Mouse (Mus musculus) liver, embryonic 14.5 days (tissue): Measurements from ENCODE around the gene Stum. TPM values are rescaled to one million over a fixed set of nuclear protein-coding genes. Genes with fewer than 3 reads are reported as not detected.

Source experiments
- ATAC-seq: fragments of 200-750 bp; cut with Nextera tagmentation; 2 replicates; pipeline ENCODE4 v1.8.0; 2017; ENCODE audit warnings: moderate number of reproducible peaks, mild to moderate bottlenecking, moderate library complexity; ENCODE audit not compliant: insufficient read depth
- DNase-seq, 3 experiments: peaks; one replicate each; pipeline ENCODE4 v3.0.0-alpha.2; 2012 to 2013; ENCODE audit warnings: low read depth in 3 of 3, low spot score in 3 of 3
- H3K27ac ChIP-seq: fragments of 300-500 bp; sonication (generic); 2 replicates; pipeline ENCODE4 v1.5.1; 2014; ENCODE audit warnings: moderate library complexity, mild to moderate bottlenecking, control low read depth, inconsistent platforms
- H3K27me3 ChIP-seq: fragments of 300-500 bp; sonication (generic); 2 replicates; pipeline ENCODE4 v1.6.1; 2014; ENCODE audit warnings: mild to moderate bottlenecking, low read length, moderate library complexity; ENCODE audit not compliant: control insufficient read depth, insufficient read depth
- H3K36me3 ChIP-seq: fragments of 300-500 bp; sonication (generic); replicated peaks from 2 replicates; pipeline ENCODE4 v1.6.1; 2014; ENCODE audit warnings: low read depth; ENCODE audit not compliant: control insufficient read depth, insufficient read depth
- H3K4me1 ChIP-seq, 2 experiments: fragments of 200-500 bp in 1 of 2; fragments of 300-500 bp in 1 of 2; sonication (generic) in 1 of 2; replicated peaks; 2 replicates each; pipeline ENCODE4 v1.6.1; 2012 to 2014; ENCODE audit warnings: antibody characterized with exemption in 1 of 2, inconsistent platforms in 1 of 2, low read length in 1 of 2; ENCODE audit not compliant: control insufficient read depth in 2 of 2, insufficient read depth in 2 of 2
- H3K4me2 ChIP-seq: fragments of 300-500 bp; sonication (generic); 2 replicates; pipeline ENCODE4 v1.6.1; 2014; ENCODE audit warnings: low read depth, mild to moderate bottlenecking, control low read depth, moderate library complexity
- H3K4me3 ChIP-seq, 2 experiments: fragments of 200-500 bp in 1 of 2; fragments of 300-500 bp in 1 of 2; sonication (generic) in 1 of 2; 2 replicates each; pipeline ENCODE4 v1.5.1; 2012 to 2014; ENCODE audit warnings: low read depth in 2 of 2, low read length in 2 of 2, mild to moderate bottlenecking in 2 of 2, control low read depth in 1 of 2, inconsistent platforms in 1 of 2, moderate library complexity in 1 of 2; ENCODE audit not compliant: insufficient read depth in 1 of 2
- H3K9ac ChIP-seq: fragments of 300-500 bp; sonication (generic); replicated peaks from 2 replicates; pipeline ENCODE4 v1.6.1; 2014; ENCODE audit warnings: mild to moderate bottlenecking, control low read depth, moderate library complexity
- H3K9me3 ChIP-seq: fragments of 300-500 bp; sonication (generic); 2 replicates; pipeline ENCODE4 v1.6.1; 2016; ENCODE audit warnings: low read length, mixed read lengths; ENCODE audit not compliant: control insufficient read depth
- CTCF ChIP-seq: IDR thresholded peaks from 2 replicates; pipeline ENCODE4 v1.5.1; 2016; ENCODE audit warnings: antibody characterized with exemption, low read depth, control low read depth
- EP300 ChIP-seq: IDR thresholded peaks from 2 replicates; pipeline ENCODE4 v1.6.1; 2016; ENCODE audit warnings: antibody characterized with exemption, low read depth
- WGBS: fragments of 180-500 bp; shearing (Covaris S2); extraction: QIAGEN DNeasy Blood & Tissue Kit; methylation state at CpG from one replicate; pipeline ENCODE4 v1.1.7; 2014; ENCODE audit not compliant: insufficient replicate concordance; 5-methylcytosine and 5-hydroxymethylcytosine counted together
- polyA plus RNA-seq, 2 experiments: library from polyadenylated mRNA; depleted of rRNA in 1 of 2; stranded (reverse) in 1 of 2; unstranded in 1 of 2; fragments of >200 nt; fragmentation: Nextera tagmentation in 1 of 2; extraction: Ambion mirVana in 1 of 2; gene quantifications; 2 replicates each; pipeline versions ENCODE4 v1.2.1 to v1.2.3; 2012 to 2014

The Stum gene
- polyA plus RNA-seq (2012; rRNA removed) (0.04 TPM in 1 of 2 replicates, not detected in the other), polyA plus RNA-seq (2014; fragmentation: Nextera tagmentation; extraction: Ambion mirVana) (not detected in 2 replicates)

GRCm38 (mm10) chr1:180483399-180484291, at the start of gene Stum:
TSS of gene Stum (minus strand) at chr1:180483504.
- no peak for ATAC-seq

GRCm38 (mm10) chr1:180532671-180533070, 49.4 kb upstream of the Stum start:
- Histone ChIP-seq H3K4me2 (no peak overlapping the region), H3K4me3 (no peak overlapping the region), H3K27ac (no peak overlapping the region), H3K9ac (no peak overlapping the region), H3K27me3 (no peaks in the 10 kb centered on the region), H3K4me1 (no peaks in the 10 kb centered on the region), H3K9me3 (no peaks in the 10 kb centered on the region), H3K36me3 (no peaks in the 10 kb centered on the region)
- TF ChIP-seq EP300 = no peak
- no peak for TF ChIP-seq CTCF
- DNase-seq = no peak
- 77% methylated on average over 11 of the region's 11 CpGs for WGBS
- ATAC-seq = no peak

More at GRCm38 (mm10) chr1:180483399-180484291, at the start of gene Stum:
- Histone ChIP-seq H3K36me3 (no peaks in the 10 kb centered on the region), H3K4me2 (peak within 1 kb of the TSS; percentile 45), H3K27ac (no peak within 1 kb of the TSS), H3K9ac (no peak within 1 kb of the TSS), H3K27me3 (peaks cover 29% of the 10 kb centered on the region), H3K9me3 (no peaks in the 10 kb centered on the region), H3K4me1 (no peaks in the 10 kb centered on the region), H3K4me3 (peak within 1 kb of the TSS in 1 of 2 experiments; percentile 28; a peak in 2 of 4 replicates)
- DNase-seq = peak; percentile 18 to 29 (median 28)
- TF ChIP-seq EP300 = no peak
- TF ChIP-seq CTCF = peak; percentile 93
- WGBS = 4% methylated on average over 40 of the region's 40 CpGs

- no peaks in the 10 kb centered on the region for H3K9me3 ChIP-seq
- H3K4me3 ChIP-seq = no peak overlapping the region
- 56% methylated on average over 8 of the region's 8 CpGs for WGBS
- TF ChIP-seq EP300 (no peak), CTCF (no peak)
- H3K36me3 ChIP-seq = no peaks in the 10 kb centered on the region
- DNase-seq (no peak), ATAC-seq (no peak)
- H3K27ac ChIP-seq = no peak overlapping the region
- H3K4me1 ChIP-seq = no peaks in the 10 kb centered on the region
- no peaks in the 10 kb centered on the region for H3K27me3 ChIP-seq
- H3K4me2 ChIP-seq = no peak overlapping the region
- no peak overlapping the region for H3K9ac ChIP-seq
Measured at GRCm38 (mm10) chr1:180530457-180531263, 47.4 kb upstream of the Stum start.

- DNase-seq = no peak
- Histone ChIP-seq H3K4me3 (no peak overlapping the region), H3K27me3 (no peaks in the 10 kb centered on the region), H3K9me3 (no peaks in the 10 kb centered on the region), H3K27ac (no peak overlapping the region), H3K4me1 (no peaks in the 10 kb centered on the region), H3K4me2 (no peak overlapping the region), H3K9ac (no peak overlapping the region), H3K36me3 (no peaks in the 10 kb centered on the region)
- TF ChIP-seq CTCF = no peak
- TF ChIP-seq EP300 = no peak
- 72% methylated on average over 7 of the region's 7 CpGs for WGBS
- no peak for ATAC-seq
Measured at GRCm38 (mm10) chr1:180529847-180530246, 46.5 kb upstream of the Stum start.

GRCm38 (mm10) chr1:180525301-180525700, 42.0 kb upstream of the Stum start:
- WGBS = 65% methylated on average over 1 of the region's 1 CpGs
- Histone ChIP-seq H3K36me3 (no peaks in the 10 kb centered on the region), H3K27me3 (no peaks in the 10 kb centered on the region), H3K27ac (no peak overlapping the region), H3K9me3 (no peaks in the 10 kb centered on the region), H3K4me3 (no peak overlapping the region), H3K4me1 (no peaks in the 10 kb centered on the region), H3K9ac (no peak overlapping the region), H3K4me2 (no peak overlapping the region)
- TF ChIP-seq CTCF (no peak), EP300 (no peak)
- DNase-seq = no peak
- ATAC-seq = no peak
